Mouse (Mus musculus): Measurements from ENCODE around the gene Ppp1r12b.

DNA sequence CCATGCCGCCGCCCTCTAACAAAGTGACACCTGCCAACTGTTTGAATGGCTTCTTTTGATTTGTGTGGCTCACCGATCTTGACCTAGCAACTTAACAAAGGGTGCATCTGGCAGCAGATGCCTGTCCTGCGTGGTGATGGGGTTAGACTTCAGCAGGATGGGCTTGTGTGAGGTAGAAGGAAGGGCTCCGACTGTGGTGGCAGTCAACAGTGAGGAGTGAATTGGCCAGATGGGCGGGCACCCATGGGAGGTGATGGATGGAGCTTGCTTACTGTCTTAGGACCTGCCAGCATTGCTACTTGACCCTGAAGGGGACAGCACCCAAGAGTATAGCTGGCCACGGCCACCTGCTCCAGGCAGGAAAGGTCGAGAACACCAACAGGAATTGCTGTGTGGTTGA, 241.6 kb downstream of the Ppp1r12b start:
- no peak for TF ChIP-seq CTCF (conservative IDR thresholded peaks at IDR 0.05; ENCODE audit: low read length)
- TF ChIP-seq POU5F1 (IDR thresholded peaks at IDR 0.05; ENCODE audit: borderline replicate concordance, low read length) = no peak
